ENCODE assay signal across 11 mouse cellular contexts in genomic region chr8:46982770-46983169, GRCm38 (mm10). TPM values are rescaled to one million over a fixed set of nuclear protein-coding genes. Genes with fewer than 3 reads are reported as not detected.
A peak's percentile ranks its signal among the peaks of the same experiment; 100 is the strongest.
DNase-seq lines count a peak whose midpoint lies in the region; ATAC-seq and TF ChIP-seq lines count a peak whose summit lies in the region.
"Had no signal": no experiment of that assay in that cellular context is flagged by ENCODE, and none has a peak within 500 bp of the region (broad histone marks: within the 10 kb centered on the region; RNA-seq: fewer than 3 reads in every experiment).

No protein-coding gene starts in this region.

- ATAC-seq in heart, postnatal 0 days (ENCODE audit: insufficient read depth, low read depth) = peak; percentile 86
- no peak for ATAC-seq in forebrain, embryonic 12.5 days (ENCODE audit: low FRiP score)
- ATAC-seq: inflammation-experienced regulatory T-cells, adult 6 months had no signal

- H3K4me2 ChIP-seq in heart, postnatal 0 days (ENCODE audit: low read depth, low read length) = no peak overlapping the region
- no peak overlapping the region for H3K4me2 ChIP-seq in forebrain, embryonic 12.5 days
- H3K4me2 ChIP-seq: lung, embryonic 15.5 days had no signal

- H3K27me3 ChIP-seq in heart, postnatal 0 days (ENCODE audit: control insufficient read depth, insufficient read depth, low read length) = no peaks in the 10 kb centered on the region
- H3K27me3 ChIP-seq in forebrain, embryonic 12.5 days = no peaks in the 10 kb centered on the region
- H3K27me3 ChIP-seq: lung, embryonic 15.5 days had no signal

- H3K27ac ChIP-seq in heart, postnatal 0 days (ENCODE audit: low read depth) = peak overlapping the region; percentile 44
- H3K27ac ChIP-seq in forebrain, embryonic 12.5 days = no peak overlapping the region
- H3K27ac ChIP-seq: lung, embryonic 15.5 days had no signal

- peak; percentile 14 for DNase-seq in adrenal gland, adult 8-10 months
- DNase-seq in adrenal gland, postnatal 14 days = peak; percentile 65
- DNase-seq in heart, postnatal 0 days (ENCODE audit: low spot score) = peak; percentile 51
- peak; percentile 80 for DNase-seq in kidney, postnatal 10 days
- no peak for DNase-seq in cerebellum, adult 11-12 months
- DNase-seq in urinary bladder, postnatal 36 days (ENCODE audit: low spot score in 2 of 2) = no peak
- no peak for DNase-seq in layer of hippocampus, postnatal 14 days (ENCODE audit: low spot score in 2 of 2)
- DNase-seq: gastrocnemius, postnatal 14 days had no signal

- no peak for TF ChIP-seq CTCF in heart, postnatal 0 days (IDR thresholded peaks at IDR 0.05; ENCODE audit: low read depth)

- 30% methylated on average over 4 of the region's 4 CpGs for WGBS in heart, postnatal 0 days
- 90% methylated on average over 4 of the region's 4 CpGs for WGBS in forebrain, embryonic 12.5 days

- no peaks in the 10 kb centered on the region for H3K9me3 ChIP-seq in heart, postnatal 0 days (replicated peaks; ENCODE audit: control insufficient read depth, low read length)
- no peaks in the 10 kb centered on the region for H3K9me3 ChIP-seq in forebrain, embryonic 12.5 days
- H3K9me3 ChIP-seq: lung, embryonic 15.5 days had no signal

- 0 out of 2 replicates have a peak, but pooled peaks have one; percentile 53 for TF ChIP-seq EP300 in heart, postnatal 0 days (IDR thresholded peaks at IDR 0.05; ENCODE audit: low read depth)

- H3K4me1 ChIP-seq in heart, postnatal 0 days (ENCODE audit: control insufficient read depth, insufficient read depth) = no peaks in the 10 kb centered on the region
- no peaks in the 10 kb centered on the region for H3K4me1 ChIP-seq in forebrain, embryonic 12.5 days
- H3K4me1 ChIP-seq: lung, embryonic 15.5 days had no signal

- no peaks in the 10 kb centered on the region for H3K36me3 ChIP-seq in heart, postnatal 0 days (replicated peaks; ENCODE audit: control insufficient read depth, insufficient read depth, low read length)
- no peaks in the 10 kb centered on the region for H3K36me3 ChIP-seq in forebrain, embryonic 12.5 days (replicated peaks)
- H3K36me3 ChIP-seq: lung, embryonic 15.5 days had no signal

- H3K9ac ChIP-seq in heart, postnatal 0 days (replicated peaks; ENCODE audit: low read depth, low read length) = no peak overlapping the region
- H3K9ac ChIP-seq in forebrain, embryonic 12.5 days = no peak overlapping the region
- H3K9ac ChIP-seq: lung, embryonic 15.5 days had no signal

- no peak overlapping the region for H3K4me3 ChIP-seq in heart, postnatal 0 days (ENCODE audit: low read depth, low read length)
- H3K4me3 ChIP-seq in forebrain, embryonic 12.5 days (replicated peaks) = no peak overlapping the region
- H3K4me3 ChIP-seq: lung, embryonic 15.5 days had no signal

RNA-seq across cellular contexts. Expression of gene Enpp6, which starts 3.9 kb away (rescaled TPM):
- 1 to 10 TPM in 3 of 4 experiments, under 1 TPM in 1; 0.91 to 2.4 (median 1.4) TPM for total RNA-seq in adrenal gland, adult 8-10 months (2022)
- 1.6 and 1.7 TPM in 2 replicates for total RNA-seq in adrenal gland, postnatal 14 days (2021)
- total RNA-seq in heart, postnatal 0 days (2014; rRNA removed; ENCODE audit: low replicate concordance) = 7.7 and 13.0 TPM in 2 replicates
- 5.4 and 5.5 TPM in 2 replicates for polyA plus RNA-seq in heart, postnatal 0 days (2015; fragmentation: Nextera tagmentation; extraction: Ambion mirVana)
- 0.14 and 0.24 TPM in 2 replicates for polyA plus RNA-seq in forebrain, embryonic 12.5 days (2016; fragmentation: Nextera tagmentation; extraction: Ambion mirVana)
- total RNA-seq in layer of hippocampus, postnatal 14 days (2021) = 10 to 100 TPM; 28.9 to 29.2 TPM

Comparison
In these comparisons a context has a peak if more than half of its experiments do, and no peak if none do; other contexts are left out.
1. DNase-seq: peak in adrenal gland, adult 8-10 months (single experiment), adrenal gland, postnatal 14 days (single experiment), heart, postnatal 0 days (single experiment) and kidney, postnatal 10 days (single experiment); none in cerebellum, adult 11-12 months (single experiment), urinary bladder, postnatal 36 days (0 of 2) and layer of hippocampus, postnatal 14 days (0 of 2).